Mouse (Mus musculus) heart, postnatal 0 days (tissue): ENCODE results near the gene Pirt.

Experiments used
- CTCF ChIP-seq: IDR thresholded peaks from 2 replicates; pipeline ENCODE4 v1.5.1; 2016; ENCODE audit warnings: antibody characterized with exemption, control low read depth, low read depth
- EP300 ChIP-seq: IDR thresholded peaks from 2 replicates; pipeline ENCODE4 v1.6.1; 2016; ENCODE audit warnings: antibody characterized with exemption, low read depth

DNA sequence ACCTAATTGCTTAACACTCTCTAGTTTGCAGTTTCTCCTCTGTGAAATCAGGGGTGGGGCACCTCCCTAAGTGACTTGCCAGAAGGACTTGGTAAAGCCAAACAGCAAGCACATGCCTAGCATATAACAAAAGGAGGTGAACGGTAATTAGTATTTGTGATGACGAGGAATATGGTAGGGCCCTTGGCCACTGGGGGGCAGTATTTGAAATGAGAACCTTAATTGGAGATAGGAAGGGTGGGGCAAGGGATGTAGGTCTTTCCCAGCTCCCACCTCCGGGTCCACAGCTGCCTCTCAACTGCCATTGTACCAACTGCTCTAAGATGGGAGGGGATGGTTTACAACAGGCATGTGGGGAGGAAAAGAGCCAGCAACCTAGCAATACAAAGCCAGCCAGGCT lies 2.5 kb downstream of the Pirt start:
- peak; percentile 49 for TF ChIP-seq CTCF
- peak; percentile 34; the same call in 1 of the 2 replicates for TF ChIP-seq EP300
